Mouse (Mus musculus): Measurements from ENCODE around the gene Ccdc78. TPM values are rescaled to one million over a fixed set of nuclear protein-coding genes. Genes with fewer than 3 reads are reported as not detected.
A peak's percentile ranks its signal among the peaks of the same experiment; 100 is the strongest.
"Not testable (repeated sequence)": the region's sequence is repeated elsewhere in the genome, so short reads cannot be mapped to it uniquely, and the experiment has no call there.

The Ccdc78 gene
- polyA plus RNA-seq, 1 experiment from 2014 or later, result 5.8 TPM

DNA sequence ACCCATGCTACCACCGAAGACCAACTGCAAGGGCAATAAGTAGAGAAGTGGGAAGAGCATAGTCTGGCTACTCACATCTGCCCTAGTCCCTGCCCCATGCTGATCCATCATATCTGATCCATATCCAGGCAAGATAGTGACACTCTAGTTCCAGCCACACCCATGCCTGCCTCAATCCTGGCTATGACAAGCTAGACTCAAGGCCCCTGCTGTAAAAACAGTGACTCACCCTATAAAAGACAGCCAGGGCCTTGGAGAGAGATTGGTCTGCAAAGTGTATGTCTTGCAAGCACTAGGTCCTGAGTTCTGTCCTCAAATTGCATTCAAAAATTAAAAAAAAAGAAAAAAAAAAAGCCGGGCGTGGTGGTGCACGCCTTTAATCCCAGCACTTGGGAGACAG lies 20.1 kb downstream of the Ccdc78 start:
- Histone ChIP-seq H3K4me1 (ENCODE audit: insufficient read depth, low read depth, low read length) (0 out of 2 replicates have a peak, but pooled peaks cover 3% of the 10 kb centered on the region), H3K27ac (ENCODE audit: low read length) (no peak overlapping the region), H3K27me3 (replicated peaks; ENCODE audit: insufficient read depth, low read length) (peaks cover 24% of the 10 kb centered on the region), H3K4me2 (replicated peaks; ENCODE audit: low read depth, low read length) (no peak overlapping the region), H3K4me3 (ENCODE audit: low read depth, low read length) (no peak overlapping the region), H3K9ac (replicated peaks; ENCODE audit: low read depth) (no peak overlapping the region), H3K9me3 (ENCODE audit: low read length) (no peaks in the 10 kb centered on the region), H3K36me3 (ENCODE audit: insufficient read depth, low read length) (no peaks in the 10 kb centered on the region)
- ATAC-seq, result no peak
- DNase-seq (ENCODE audit: low spot score), result no peak
- no peak for TF ChIP-seq CTCF (IDR thresholded peaks at IDR 0.05)
- 76% methylated on average over 4 of the region's 4 CpGs for WGBS

GRCm38 (mm10) chr17:25807452-25807851 lies 21.1 kb downstream of the Ccdc78 start:
- not testable (repeated sequence) for H3K4me3 ChIP-seq (ENCODE audit: low read depth, low read length); H3K9ac ChIP-seq (replicated peaks; ENCODE audit: low read depth); H3K4me1 ChIP-seq (ENCODE audit: insufficient read depth, low read depth, low read length); ATAC-seq; H3K4me2 ChIP-seq (replicated peaks; ENCODE audit: low read depth, low read length); DNase-seq (ENCODE audit: low spot score); H3K27ac ChIP-seq (ENCODE audit: low read length); H3K36me3 ChIP-seq (ENCODE audit: insufficient read depth, low read length); H3K9me3 ChIP-seq (ENCODE audit: low read length)
- H3K27me3 ChIP-seq (replicated peaks; ENCODE audit: insufficient read depth, low read length), result peaks cover 24% of the 10 kb centered on the region
- 33% methylated on average over 2 of the region's 2 CpGs for WGBS

DNA sequence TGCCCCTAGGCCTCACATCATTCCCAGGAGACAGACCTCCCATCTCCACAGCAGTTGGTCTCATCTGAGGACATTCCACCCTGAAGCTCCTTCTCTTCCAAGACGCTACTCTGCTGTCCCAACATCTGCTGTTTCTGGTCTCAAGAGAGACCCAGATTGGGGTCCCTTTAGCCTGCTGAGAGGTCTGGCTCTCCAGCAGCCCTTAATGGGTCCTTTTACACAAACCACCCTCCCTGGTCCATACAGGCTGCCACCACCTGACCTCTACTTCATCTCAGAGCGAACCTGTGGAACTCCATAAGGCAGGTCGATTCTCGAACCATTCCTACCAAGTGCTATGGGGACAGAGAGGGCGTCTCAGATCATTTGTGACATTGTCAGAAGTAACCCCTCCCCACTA lies 21.6 kb downstream of the Ccdc78 start:
- no peak overlapping the region for H3K27ac ChIP-seq (ENCODE audit: low read length)
- 0 out of 2 replicates have a peak, but pooled peaks cover 3% of the 10 kb centered on the region for H3K4me1 ChIP-seq (ENCODE audit: insufficient read depth, low read depth, low read length)
- 42% methylated on average over 5 of the region's 5 CpGs for WGBS
- no peaks in the 10 kb centered on the region for H3K36me3 ChIP-seq (ENCODE audit: insufficient read depth, low read length)
- H3K9ac ChIP-seq (replicated peaks; ENCODE audit: low read depth), result no peak overlapping the region
- H3K9me3 ChIP-seq (ENCODE audit: low read length), result no peaks in the 10 kb centered on the region
- H3K4me2 ChIP-seq (replicated peaks; ENCODE audit: low read depth, low read length), result no peak overlapping the region
- no peak for ATAC-seq
- TF ChIP-seq CTCF (IDR thresholded peaks at IDR 0.05), result no peak
- TF ChIP-seq EP300 (IDR thresholded peaks at IDR 0.05), result no peak
- DNase-seq (ENCODE audit: low spot score), result no peak
- H3K27me3 ChIP-seq (replicated peaks; ENCODE audit: insufficient read depth, low read length), result peaks cover 24% of the 10 kb centered on the region
- H3K4me3 ChIP-seq (ENCODE audit: low read depth, low read length), result no peak overlapping the region

DNA sequence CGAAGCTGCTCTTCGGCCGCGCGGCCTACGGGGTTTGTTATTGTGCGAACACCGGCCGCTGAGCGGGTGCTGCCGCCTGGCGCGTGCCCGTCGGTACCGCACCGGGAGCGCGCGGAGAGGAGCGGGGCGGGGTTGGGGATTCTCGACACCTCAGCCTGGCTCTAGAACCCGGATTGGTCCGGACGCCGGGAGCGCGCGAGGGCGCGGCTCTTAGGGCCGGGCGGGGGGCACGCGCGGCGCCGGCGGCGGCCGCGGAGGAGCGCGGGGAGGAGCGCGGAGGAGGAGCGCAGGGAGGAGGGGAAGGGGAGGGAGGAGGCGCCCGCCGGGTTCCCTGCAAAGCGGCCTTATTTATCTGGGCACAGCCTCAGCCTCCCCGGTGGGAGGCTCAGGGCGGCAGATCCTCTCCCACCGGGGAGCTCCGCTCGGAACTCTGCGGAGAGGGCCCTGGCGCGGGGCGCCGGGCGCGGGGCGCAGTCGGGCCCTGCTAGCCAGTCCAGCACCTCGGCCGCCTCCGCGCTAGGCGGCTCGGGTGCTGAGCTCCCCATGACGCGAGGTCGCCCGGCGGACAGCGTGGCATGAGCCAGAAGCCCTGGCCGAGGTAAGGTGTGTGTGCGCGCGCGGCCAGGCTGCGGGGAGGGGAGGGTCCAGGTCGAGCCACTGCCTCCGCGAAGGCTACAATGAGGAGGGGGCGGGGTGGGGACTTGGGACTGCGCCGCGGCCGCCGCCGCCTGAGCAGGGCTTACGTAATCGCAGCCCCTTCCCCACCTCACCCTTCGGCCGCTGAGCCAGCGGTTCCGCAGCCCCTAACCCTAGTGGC lies 22.6 kb downstream of the Ccdc78 start, which contains the start of gene Fbxl16:
TSS of gene Fbxl16 (plus strand) at position 297 of the 817 bp plus-strand sequence.
- Histone ChIP-seq H3K4me1 (ENCODE audit: insufficient read depth, low read depth, low read length) (0 out of 2 replicates have a peak, but pooled peaks cover 6% of the 10 kb centered on the region), H3K27ac (ENCODE audit: low read length) (no peak within 1 kb of the TSS), H3K4me3 (ENCODE audit: low read depth, low read length) (peak within 1 kb of the TSS; percentile 51), H3K4me2 (replicated peaks; ENCODE audit: low read depth, low read length) (peak within 1 kb of the TSS; percentile 79), H3K9ac (replicated peaks; ENCODE audit: low read depth) (no peak within 1 kb of the TSS), H3K27me3 (replicated peaks; ENCODE audit: insufficient read depth, low read length) (peaks cover 24% of the 10 kb centered on the region), H3K36me3 (ENCODE audit: insufficient read depth, low read length) (no peaks in the 10 kb centered on the region), H3K9me3 (ENCODE audit: low read length) (no peaks in the 10 kb centered on the region)
- ATAC-seq, result peak; percentile 80
- TF ChIP-seq EP300 (IDR thresholded peaks at IDR 0.05) (no peak), CTCF (IDR thresholded peaks at IDR 0.05) (peak; percentile 44)
- 1% methylated on average over 64 of the region's 100 CpGs for WGBS
- DNase-seq (ENCODE audit: low spot score), result peak; percentile 68

DNA sequence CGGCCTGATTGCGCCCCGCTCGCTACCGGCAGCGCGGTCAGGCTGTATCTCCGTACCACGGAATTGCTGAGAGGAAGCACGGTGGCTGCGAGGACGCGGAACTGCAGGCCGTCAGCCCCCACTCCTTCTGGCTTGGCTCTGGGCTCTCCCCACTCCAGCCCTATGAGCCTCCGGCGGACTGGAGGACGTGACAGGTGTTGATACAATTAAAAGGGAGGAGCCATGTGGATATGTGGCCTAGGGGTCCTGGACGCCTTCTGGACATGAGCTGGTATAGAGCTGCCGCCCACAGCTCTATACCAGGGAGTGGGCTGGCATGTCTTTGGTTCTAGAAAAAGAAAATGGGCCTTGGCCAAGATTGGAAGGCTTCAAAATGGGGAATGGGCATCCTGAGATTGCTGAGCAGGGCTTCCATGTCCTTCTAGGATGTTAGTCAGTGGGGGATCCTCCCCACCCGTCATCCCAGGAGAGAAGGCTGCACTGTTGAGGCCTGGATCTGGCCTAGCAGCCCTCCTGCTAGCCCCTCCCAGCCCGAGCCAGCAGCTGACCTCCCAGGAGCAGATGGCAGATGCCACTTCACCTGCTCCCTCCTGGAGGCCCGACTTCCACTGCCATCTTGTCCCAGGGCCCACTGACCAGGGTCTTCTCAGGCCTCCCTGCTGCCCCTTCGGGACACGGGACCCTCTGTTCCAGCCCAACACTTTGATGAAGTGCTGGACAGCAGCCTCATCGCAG lies 23.4 kb downstream of the Ccdc78 start:
- WGBS, result 11% methylated on average over 25 of the region's 25 CpGs
- H3K9ac ChIP-seq (replicated peaks; ENCODE audit: low read depth), result no peak overlapping the region
- H3K36me3 ChIP-seq (ENCODE audit: insufficient read depth, low read length), result no peaks in the 10 kb centered on the region
- DNase-seq (ENCODE audit: low spot score) (no peak), ATAC-seq (no peak)
- peaks cover 24% of the 10 kb centered on the region for H3K27me3 ChIP-seq (replicated peaks; ENCODE audit: insufficient read depth, low read length)
- 0 out of 2 replicates have a peak, but pooled peaks cover 6% of the 10 kb centered on the region for H3K4me1 ChIP-seq (ENCODE audit: insufficient read depth, low read depth, low read length)
- peak overlapping the region; percentile 79 for H3K4me2 ChIP-seq (replicated peaks; ENCODE audit: low read depth, low read length)
- H3K4me3 ChIP-seq (ENCODE audit: low read depth, low read length), result peak overlapping the region; percentile 51
- no peaks in the 10 kb centered on the region for H3K9me3 ChIP-seq (ENCODE audit: low read length)
- H3K27ac ChIP-seq (ENCODE audit: low read length), result no peak overlapping the region
- TF ChIP-seq EP300 (IDR thresholded peaks at IDR 0.05) (no peak), CTCF (IDR thresholded peaks at IDR 0.05) (no peak)

- H3K27me3 ChIP-seq (replicated peaks; ENCODE audit: insufficient read depth, low read length), result peaks cover 24% of the 10 kb centered on the region
- DNase-seq (ENCODE audit: low spot score) (no peak), ATAC-seq (no peak)
Measured at GRCm38 (mm10) chr17:25810890-25811289, 24.5 kb downstream of the Ccdc78 start.

More at GRCm38 (mm10) chr17:25810890-25811289, 24.5 kb downstream of the Ccdc78 start:
- 57% methylated on average over 4 of the region's 4 CpGs for WGBS
- Histone ChIP-seq H3K4me2 (replicated peaks; ENCODE audit: low read depth, low read length) (no peak overlapping the region), H3K4me3 (ENCODE audit: low read depth, low read length) (no peak overlapping the region), H3K4me1 (ENCODE audit: insufficient read depth, low read depth, low read length) (0 out of 2 replicates have a peak, but pooled peaks cover 6% of the 10 kb centered on the region), H3K36me3 (ENCODE audit: insufficient read depth, low read length) (no peaks in the 10 kb centered on the region), H3K9ac (replicated peaks; ENCODE audit: low read depth) (no peak overlapping the region), H3K27ac (ENCODE audit: low read length) (no peak overlapping the region), H3K9me3 (ENCODE audit: low read length) (no peaks in the 10 kb centered on the region)
- TF ChIP-seq EP300 (IDR thresholded peaks at IDR 0.05), result no peak
- TF ChIP-seq CTCF (IDR thresholded peaks at IDR 0.05), result no peak

Measured in lung, postnatal 0 days (tissue).